Mouse (Mus musculus) brain, adult 2 months (tissue): Measurements from ENCODE around the gene Trim14.
"Not testable (repeated sequence)": the region's sequence is repeated elsewhere in the genome, so short reads cannot be mapped to it uniquely, and the experiment has no call there.

Experiments
- DNase-seq: peaks from one replicate; pipeline ENCODE4 v3.0.0; 2011; ENCODE audit warnings: low read depth, low spot score

Trim14 gene

GRCm38 (mm10) chr4:46535840-46536361 lies at the start of gene Trim14:
Gene Trim14 (minus strand): TSS chr4:46536141.
- peak; percentile 37 for DNase-seq

GRCm38 (mm10) chr4:46585041-46585810 lies 49.3 kb upstream of the Trim14 start:
- DNase-seq, result no peak

DNA sequence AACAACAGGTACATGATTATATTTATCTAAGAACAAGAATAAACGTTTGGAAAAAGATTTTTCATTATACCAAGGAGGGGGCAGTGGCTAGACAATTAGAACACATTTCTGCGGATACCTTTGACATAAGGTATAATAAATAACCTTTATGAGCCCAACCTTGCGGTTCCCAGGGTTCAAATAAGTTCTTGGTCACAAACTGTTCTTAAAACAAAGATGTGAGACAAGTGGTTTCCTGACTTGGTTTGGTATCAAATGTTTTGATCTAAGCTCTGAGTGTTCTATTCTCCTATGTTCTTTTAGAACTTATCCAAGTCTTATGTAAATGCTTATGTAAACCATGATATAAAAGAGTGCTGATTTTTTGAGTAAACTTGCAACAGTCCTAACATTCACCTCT lies 48.6 kb upstream of the Trim14 start:
- not testable (repeated sequence) for DNase-seq

DNA sequence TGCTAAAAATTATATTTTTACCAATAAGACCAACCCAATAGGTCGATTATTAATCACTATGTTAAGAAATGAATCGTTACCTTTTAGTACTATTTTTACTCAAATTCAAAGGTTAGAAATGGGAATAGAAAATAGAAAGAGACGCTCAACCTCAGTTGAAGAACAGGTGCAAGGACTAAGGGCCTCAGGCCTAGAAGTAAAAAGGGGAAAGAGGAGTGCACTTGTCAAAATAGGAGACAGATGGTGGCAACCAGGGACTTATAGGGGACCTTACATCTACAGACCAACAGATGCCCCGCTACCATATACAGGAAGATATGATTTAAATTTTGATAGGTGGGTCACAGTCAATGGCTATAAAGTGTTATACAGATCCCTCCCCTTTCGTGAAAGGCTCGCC lies 48.1 kb upstream of the Trim14 start:
- DNase-seq, result not testable (repeated sequence)

- DNase-seq, result not testable (repeated sequence)
Measured at GRCm38 (mm10) chr4:46582024-46582423, 46.1 kb upstream of the Trim14 start.

DNA sequence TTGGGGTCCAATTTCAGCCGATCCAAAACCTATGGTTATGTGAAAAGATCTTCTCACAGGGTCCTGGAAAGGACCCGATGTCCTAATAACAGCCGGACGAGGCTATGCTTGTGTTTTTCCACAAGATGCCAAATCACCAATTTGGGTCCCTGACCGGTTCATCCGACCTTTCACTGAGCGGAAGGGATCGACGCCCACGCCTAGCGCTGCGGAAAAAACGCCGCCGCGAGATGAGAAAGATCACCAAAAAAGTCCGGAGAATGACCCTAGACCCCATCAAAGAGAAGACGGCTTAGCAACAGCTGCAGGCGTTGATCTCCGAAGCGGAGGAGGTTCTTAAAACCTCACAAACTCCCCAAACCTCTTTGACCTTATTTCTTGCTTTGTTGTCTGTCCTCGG lies 45.6 kb upstream of the Trim14 start:
- DNase-seq, result not testable (repeated sequence)

- DNase-seq, result not testable (repeated sequence)
Measured at GRCm38 (mm10) chr4:46580799-46581243, 44.9 kb upstream of the Trim14 start.

- not testable (repeated sequence) for DNase-seq
Measured at GRCm38 (mm10) chr4:46578796-46579346, 42.9 kb upstream of the Trim14 start.

DNA sequence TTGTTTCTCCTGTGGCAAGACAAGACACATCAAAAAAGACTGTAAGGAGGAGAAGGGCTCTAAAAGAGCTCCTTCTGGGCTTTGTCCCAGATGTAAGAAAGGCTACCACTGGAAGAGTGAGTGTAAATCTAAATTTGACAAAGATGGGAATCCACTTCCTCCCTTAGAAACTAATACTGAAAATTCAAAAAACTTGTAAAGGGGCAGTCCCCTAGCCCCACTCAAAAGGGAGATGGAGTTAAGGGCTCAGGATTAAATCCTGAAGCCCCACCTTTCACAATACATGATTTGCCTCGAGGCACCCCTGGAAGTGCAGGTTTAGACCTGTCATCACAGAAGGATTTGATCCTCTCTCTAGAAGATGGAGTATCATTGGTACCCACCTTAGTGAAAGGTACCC lies 42.3 kb upstream of the Trim14 start:
- DNase-seq, result no peak

- DNase-seq, result not testable (repeated sequence)
Measured at GRCm38 (mm10) chr4:46575509-46576284, 39.8 kb upstream of the Trim14 start.

- no peak for DNase-seq
Measured at GRCm38 (mm10) chr4:46574841-46575240, 38.9 kb upstream of the Trim14 start.

DNA sequence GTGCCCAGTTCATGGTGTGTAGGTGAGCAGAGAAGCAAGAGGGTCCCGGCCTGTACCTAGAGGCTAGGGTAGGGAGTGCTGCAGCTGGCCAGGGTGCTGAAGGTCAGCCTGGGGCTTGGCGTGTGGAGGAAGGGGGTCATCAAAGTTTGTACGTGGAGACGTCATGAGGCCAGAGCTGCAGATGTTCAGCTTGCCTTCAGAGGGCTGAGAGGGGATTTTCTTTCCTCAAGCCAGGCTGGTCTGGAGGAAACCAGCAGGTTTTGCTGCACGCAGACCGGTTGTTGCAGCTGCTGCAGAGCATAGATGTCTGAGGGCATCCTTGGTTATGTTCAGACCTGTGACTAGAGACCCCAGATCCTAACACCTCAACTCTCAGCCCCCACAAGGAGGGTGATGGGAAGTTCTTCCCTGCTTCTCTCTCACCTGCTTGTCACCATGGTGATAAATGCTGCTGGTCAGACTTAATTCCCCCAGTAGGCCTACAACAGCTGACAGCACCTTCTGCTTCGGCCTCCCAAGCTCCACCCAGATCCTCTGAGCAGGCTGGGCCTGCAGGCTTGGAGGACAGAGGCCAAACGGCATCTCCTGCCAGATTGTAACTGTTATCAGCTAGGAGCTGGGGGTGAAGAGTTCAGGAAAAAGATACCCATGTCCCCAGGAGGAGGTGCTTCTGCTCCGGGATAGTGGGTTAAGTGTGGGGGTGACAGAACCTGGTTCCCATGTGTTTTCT lies 38.2 kb upstream of the Trim14 start:
- peak; percentile 75 for DNase-seq

DNA sequence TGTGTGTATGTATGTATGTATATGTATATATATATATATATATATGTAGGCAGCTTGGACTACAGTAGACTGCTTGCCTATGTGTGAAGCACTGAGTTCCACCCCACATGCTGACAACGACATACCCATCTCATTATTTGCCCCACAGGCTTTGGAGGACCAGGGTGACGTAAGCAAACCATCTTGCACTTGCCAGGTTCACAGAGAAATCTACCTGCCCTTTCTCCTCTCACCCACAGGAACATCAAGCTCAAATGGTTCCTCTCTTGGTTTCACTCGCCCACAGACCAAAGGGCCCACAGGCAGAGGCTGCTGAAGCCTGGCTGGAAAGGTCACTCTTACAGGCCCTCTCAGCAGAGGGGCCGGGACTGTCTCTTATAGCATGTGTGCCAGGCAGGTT lies 36.7 kb upstream of the Trim14 start:
- DNase-seq, result no peak

- no peak for DNase-seq
Measured at GRCm38 (mm10) chr4:46571744-46572143, 35.8 kb upstream of the Trim14 start.

DNA sequence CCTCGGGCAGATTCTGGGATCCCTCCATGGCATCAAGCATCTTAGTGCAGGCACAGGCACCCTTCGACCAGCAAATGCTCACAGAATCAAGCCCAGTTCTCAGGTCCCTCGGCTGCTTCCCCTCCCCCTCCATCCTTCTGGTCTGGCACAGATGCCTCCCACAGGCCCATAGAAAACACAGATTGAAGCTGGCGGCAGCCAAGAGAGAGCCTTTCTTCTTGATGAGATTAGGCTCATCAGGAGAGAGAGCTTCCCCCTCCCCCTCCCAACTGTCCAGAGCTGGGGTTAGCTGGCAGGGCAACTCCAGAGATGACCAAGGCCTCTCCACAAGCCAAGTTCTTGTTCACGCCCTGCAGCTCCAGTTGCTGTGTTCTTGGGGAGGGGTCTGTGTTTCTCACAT lies 33.7 kb upstream of the Trim14 start:
- DNase-seq, result peak; percentile 88

- DNase-seq, result no peak
Measured at GRCm38 (mm10) chr4:46568169-46568568, 32.2 kb upstream of the Trim14 start.

DNA sequence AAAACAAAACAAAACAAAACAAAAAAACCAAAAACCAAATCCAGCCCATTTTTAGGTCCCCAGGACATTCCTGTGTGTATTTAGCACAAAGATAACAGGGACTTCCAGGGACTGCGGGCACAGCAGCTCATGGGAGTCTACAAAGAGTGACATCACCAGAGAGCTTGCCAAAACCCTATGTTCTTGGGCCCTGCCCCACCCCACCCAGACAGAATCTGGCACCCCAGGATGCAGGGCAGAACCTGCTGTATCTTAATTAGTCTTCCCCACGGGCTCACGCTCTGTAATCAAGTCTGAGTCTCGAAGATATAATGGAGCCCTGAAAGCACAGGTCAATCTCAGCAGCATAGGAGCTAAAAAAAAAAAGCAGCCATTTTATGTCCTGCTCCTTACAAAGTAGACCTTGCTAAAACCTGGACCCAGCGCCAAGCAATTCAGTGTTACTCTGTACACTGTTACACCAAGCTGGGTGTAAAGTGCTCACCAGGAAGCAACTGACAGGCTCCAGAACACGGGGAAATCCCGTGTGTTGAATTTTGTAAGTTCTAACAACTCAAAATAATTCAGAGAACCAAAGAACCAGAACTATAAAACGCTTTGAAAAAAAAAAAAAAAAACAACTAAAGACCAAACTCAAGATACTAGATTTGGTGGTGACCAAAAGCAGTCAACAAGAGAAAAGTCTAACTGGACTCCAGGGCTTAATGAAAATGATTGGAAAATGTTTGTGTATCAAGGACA lies 31.2 kb upstream of the Trim14 start:
- peak; percentile 42 for DNase-seq

GRCm38 (mm10) chr4:46565393-46565955 lies 29.5 kb upstream of the Trim14 start:
- no peak for DNase-seq

DNA sequence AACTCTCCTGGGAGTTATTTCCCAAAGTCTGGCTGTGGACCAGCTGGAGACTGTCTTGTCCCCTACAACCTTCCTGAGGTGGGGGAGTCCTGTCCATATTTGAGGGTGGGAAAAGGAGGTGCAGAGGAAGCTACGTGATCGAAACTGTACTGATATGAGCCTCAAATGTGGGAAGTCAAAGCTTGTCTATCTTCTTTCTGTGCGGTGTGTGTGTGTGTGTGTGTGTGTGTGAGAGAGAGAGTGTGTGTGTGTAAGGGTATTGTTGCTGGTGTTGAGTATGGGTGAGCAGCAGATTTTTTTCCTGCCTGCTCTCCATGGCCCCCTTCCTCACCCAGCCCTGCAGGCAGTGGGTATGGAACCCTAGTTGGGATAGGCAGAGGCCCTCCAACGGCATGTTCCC lies 28.3 kb upstream of the Trim14 start:
- no peak for DNase-seq

DNA sequence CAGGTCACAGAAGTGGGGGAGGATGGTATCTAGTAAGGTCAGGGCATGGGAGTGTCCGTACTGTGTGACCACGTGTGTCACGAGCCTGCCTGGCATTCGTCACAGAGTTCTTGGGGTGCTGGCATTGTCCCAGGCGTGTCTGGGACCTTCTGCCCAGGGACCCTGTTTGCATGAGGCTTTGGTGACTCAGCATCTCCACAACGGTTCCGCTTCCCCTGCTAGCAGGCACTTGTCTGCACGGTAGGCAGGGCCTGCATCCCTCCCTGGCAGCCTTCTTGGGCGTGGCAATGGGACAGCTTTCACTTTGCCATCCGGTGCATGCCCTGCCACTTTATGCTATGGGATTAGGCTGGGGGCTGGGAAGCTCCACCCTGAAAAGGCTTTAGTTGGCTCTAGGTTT lies 27.9 kb upstream of the Trim14 start:
- peak; percentile 53 for DNase-seq

DNA sequence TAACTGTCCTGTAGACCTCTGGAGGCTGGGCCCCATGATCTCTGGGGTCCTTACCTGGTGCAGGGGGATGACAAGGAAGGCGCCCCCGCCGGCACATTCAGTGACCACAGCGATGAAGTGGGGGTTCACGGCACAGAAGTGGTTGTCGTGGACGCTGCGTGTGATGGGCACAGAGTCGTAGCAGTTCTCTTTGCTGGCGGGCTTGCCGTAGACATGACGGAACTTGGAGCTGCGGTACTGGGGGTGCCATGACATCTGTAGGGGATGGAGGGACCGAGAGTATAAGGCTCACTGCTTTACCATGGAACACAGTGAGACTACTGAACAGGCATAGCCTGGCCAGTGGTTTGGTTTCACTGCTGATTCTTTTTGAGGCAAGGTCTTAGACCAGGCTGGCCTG lies 26.9 kb upstream of the Trim14 start:
- DNase-seq, result no peak
